Mouse (Mus musculus): Measurements from ENCODE around the gene 4930447C04Rik. TPM values are rescaled to one million over a fixed set of nuclear protein-coding genes. Genes with fewer than 3 reads are reported as not detected.

4930447C04Rik gene
- polyA plus RNA-seq, 1 experiment: 25.3 TPM

DNA sequence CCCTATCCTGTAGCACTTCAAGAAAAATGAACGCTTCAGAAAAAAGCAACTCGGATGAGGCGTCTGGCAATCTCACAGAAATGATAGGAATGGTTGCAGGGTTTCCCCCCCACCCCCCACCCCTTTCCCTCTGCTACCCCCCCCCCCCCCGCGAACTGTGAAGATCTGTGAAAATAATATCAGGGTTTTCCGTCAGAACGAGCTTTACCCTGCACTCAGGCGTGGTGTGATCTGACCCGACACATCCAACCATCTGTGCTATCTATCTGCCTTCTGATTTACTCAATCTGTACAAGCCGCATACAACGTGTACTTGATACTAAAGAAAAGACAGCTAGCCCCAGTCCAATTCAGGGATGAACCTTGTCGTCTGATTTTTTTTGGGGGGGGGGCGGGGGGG, 2.4 kb downstream of the 4930447C04Rik start:
- Histone ChIP-seq H3K27ac (ENCODE audit: insufficient read depth, low read length) (no peak overlapping the region), H3K4me1 (ENCODE audit: control insufficient read depth, insufficient read depth, low read length) (no peaks in the 10 kb centered on the region), H3K4me3 (ENCODE audit: insufficient read depth, low read length) (no peak overlapping the region)
- TF ChIP-seq CTCF (IDR thresholded peaks at IDR 0.05; ENCODE audit: extremely low read depth, insufficient read depth, low read length): no peak
- no peak for TF ChIP-seq POLR2A (IDR thresholded peaks at IDR 0.05; ENCODE audit: extremely low read depth, insufficient read depth, low read length)

DNA sequence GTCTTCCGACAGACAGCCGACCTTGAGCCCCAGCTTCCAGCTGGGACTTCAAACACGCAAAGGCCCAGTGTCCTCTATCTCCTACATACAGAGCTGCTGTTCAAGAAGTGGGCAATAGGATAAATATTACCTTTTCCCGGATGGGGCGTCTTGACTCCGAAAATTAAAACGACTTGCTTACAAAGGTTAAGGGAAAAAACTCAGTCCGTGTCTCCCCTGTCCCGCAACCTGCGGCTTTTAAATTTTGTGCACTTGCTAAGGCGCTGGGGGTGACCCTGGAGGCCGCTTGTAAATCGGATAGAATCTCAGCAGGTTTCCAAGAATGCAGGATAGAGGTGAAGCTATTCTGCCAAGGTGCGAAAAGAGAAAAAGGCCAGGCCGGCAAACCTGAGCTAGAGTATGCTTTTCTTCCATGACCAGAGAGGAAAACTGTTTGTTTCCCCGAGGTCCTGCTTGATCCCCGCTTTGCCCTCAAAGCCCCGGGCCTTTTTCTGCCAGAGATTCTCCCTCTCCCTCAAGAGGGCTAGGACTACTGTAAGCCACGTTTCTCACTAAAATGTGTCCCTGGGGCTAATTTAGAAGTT, 2.9 kb downstream of the 4930447C04Rik start:
- H3K27ac ChIP-seq (ENCODE audit: insufficient read depth, low read length): no peak overlapping the region
- H3K4me1 ChIP-seq (ENCODE audit: control insufficient read depth, insufficient read depth, low read length): no peaks in the 10 kb centered on the region
- H3K4me3 ChIP-seq (ENCODE audit: insufficient read depth, low read length): no peak overlapping the region
- no peak for TF ChIP-seq CTCF (IDR thresholded peaks at IDR 0.05; ENCODE audit: extremely low read depth, insufficient read depth, low read length)
- TF ChIP-seq POLR2A (IDR thresholded peaks at IDR 0.05; ENCODE audit: extremely low read depth, insufficient read depth, low read length): no peak

DNA sequence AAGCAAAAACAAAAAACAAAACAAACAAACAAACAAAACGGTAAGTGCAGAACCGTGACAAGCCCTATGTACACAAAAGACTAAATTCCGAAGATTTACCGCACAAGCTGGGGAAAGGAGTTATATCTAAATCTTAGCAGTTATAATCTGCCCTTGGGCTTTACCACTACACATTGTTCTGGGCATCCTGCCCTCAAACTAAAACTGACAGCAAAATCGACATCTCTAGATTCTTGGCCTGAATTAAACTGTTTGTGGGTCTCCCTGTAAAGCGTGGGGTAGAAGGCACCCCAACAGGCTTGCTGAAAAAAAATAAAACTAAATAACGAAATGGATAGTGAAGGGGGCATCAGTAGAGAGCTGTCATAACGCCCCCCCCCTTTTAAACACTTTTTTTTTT, 3.8 kb downstream of the 4930447C04Rik start:
- H3K4me3 ChIP-seq (ENCODE audit: insufficient read depth, low read length): no peak overlapping the region
- TF ChIP-seq CTCF (IDR thresholded peaks at IDR 0.05; ENCODE audit: extremely low read depth, insufficient read depth, low read length) (no peak), POLR2A (IDR thresholded peaks at IDR 0.05; ENCODE audit: extremely low read depth, insufficient read depth, low read length) (no peak)
- H3K4me1 ChIP-seq (ENCODE audit: control insufficient read depth, insufficient read depth, low read length): no peaks in the 10 kb centered on the region
- no peak overlapping the region for H3K27ac ChIP-seq (ENCODE audit: insufficient read depth, low read length)

DNA sequence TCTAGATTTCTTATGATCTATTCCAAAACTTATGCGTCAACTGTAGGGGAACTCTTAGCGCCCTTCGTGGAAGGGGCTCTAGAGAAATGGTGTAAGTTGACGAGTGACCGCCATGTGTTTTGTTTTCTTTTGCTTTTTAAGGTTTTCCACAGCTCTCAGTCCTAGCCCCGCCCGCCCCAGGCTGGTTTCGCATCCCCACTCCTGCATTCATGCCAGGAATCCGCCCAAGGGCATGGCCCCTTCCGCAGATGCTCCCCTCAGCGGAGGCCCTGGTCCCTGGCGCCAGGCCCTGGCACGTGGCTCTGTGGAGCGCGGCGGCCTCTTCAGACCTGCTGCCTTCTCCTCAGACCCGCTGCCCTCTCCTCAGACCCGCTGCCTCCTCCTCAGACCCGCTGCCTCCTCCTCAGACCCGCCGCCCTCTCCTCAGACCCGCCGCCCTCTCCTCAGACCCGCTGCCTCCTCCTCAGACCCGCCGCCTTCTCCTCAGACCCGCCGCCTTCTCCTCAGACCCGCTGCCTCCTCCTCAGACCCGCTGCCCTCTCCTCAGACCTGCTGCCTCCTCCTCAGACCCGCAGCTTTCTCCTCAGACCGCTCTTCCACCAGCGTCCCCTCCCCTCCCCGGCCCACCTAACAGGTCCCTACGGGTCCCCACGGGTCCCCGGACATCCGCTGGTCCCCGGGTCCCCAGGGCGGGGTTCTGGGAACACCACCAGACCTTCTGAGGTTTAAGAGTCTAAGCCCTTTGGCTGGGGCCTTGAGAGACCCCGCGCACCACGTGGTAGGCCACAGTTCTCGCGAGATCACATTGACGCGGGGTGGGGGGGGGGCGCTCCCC, 23.2 kb downstream of the 4930447C04Rik start:
- H3K27ac ChIP-seq (ENCODE audit: insufficient read depth, low read length): no peak overlapping the region
- TF ChIP-seq CTCF (IDR thresholded peaks at IDR 0.05; ENCODE audit: extremely low read depth, insufficient read depth, low read length) (no peak), POLR2A (IDR thresholded peaks at IDR 0.05; ENCODE audit: extremely low read depth, insufficient read depth, low read length) (no peak)
- peak overlapping the region; percentile 26; the same call in 1 of the 2 replicates for H3K4me3 ChIP-seq (ENCODE audit: insufficient read depth, low read length)
- no peaks in the 10 kb centered on the region for H3K4me1 ChIP-seq (ENCODE audit: control insufficient read depth, insufficient read depth, low read length)

DNA sequence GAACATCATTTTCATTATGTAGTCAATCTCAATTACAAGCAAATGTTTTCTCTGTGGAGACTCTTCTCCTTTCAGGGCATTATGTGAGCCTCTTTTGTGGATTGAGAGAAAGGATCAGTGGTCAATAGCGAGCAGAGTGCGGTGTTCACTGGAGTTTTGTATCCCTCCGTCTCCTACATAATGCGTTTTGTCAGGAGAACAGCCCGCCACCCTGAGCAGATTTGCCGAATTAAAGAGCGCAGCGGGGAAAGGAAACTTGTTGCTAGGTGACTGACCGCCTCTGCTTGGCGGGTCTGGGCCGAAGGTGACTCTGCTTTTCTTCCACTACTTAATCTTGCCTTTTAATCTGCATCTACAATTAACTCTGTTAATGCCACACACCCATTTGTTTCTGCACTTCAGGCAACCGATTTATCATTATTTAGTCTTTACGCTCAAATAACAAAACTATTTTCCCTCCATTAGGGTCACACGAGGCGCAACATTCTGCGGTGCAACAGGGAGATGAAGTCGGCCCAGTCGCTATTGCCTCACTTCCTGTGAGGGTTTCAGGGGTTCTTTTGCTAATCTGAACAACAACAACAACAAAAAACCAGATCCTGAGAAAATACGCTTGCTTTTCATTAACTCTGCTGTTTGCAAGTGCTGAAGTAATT, 86.1 kb downstream of the 4930447C04Rik start:
- Histone ChIP-seq H3K27ac (ENCODE audit: insufficient read depth, low read length) (no peak overlapping the region), H3K4me3 (ENCODE audit: insufficient read depth, low read length) (no peak overlapping the region), H3K4me1 (ENCODE audit: control insufficient read depth, insufficient read depth, low read length) (no peaks in the 10 kb centered on the region)
- no peak for TF ChIP-seq CTCF (IDR thresholded peaks at IDR 0.05; ENCODE audit: extremely low read depth, insufficient read depth, low read length)
- no peak for TF ChIP-seq POLR2A (IDR thresholded peaks at IDR 0.05; ENCODE audit: extremely low read depth, insufficient read depth, low read length)

DNA sequence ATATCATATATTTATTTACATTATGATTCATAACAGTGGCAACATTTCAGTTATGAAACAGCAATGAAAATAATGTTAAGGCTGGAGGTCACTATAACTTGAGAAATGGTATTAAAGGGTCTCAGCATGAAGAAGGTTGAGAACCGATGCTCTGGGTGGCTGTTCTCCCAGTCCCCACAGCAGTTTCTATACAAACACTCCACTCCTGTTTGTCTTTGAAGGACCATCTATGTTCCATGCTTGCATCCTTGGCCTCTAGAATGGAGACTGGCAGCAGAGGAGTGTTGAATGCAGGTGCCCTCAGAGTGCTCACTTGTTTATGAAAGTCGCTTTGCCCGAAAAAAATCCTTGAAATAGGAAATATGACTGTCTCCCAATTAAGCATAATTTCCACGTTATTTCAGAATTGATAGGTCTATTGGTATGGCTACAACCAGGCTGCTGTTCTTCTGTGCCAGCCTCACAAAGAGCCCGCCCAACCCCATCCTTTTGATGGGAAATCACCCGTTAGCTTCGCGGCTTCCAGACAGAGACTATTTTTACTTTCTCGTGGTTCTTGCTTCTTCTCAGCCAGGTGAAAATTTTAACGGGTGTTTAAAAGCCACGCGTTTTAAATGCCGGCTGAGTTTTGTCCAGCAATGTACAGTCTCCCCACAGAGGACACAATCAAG, 87.0 kb downstream of the 4930447C04Rik start:
- TF ChIP-seq POLR2A (IDR thresholded peaks at IDR 0.05; ENCODE audit: extremely low read depth, insufficient read depth, low read length): no peak
- TF ChIP-seq CTCF (IDR thresholded peaks at IDR 0.05; ENCODE audit: extremely low read depth, insufficient read depth, low read length): no peak
- Histone ChIP-seq H3K4me1 (ENCODE audit: control insufficient read depth, insufficient read depth, low read length) (no peaks in the 10 kb centered on the region), H3K4me3 (ENCODE audit: insufficient read depth, low read length) (no peak overlapping the region), H3K27ac (ENCODE audit: insufficient read depth, low read length) (no peak overlapping the region)

DNA sequence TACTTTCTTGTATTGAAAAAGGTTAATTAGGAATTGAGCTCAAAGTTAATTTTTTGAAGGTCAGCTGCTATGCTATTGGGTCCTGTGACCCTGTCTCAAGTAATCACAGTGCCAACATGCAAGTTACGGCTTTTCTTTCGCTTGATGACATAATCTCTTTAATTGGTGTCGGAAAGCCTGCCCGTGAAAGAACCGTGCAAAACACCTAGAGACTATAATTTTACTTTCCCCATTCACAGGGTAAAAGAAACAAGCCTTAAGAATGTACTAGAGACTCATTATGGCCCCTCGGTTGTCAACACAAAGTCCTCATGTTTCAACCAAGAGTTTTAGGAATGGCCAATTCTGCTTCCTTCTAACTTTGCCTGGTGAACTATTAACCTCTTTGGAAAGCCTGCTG, 88.3 kb downstream of the 4930447C04Rik start:
- TF ChIP-seq CTCF (IDR thresholded peaks at IDR 0.05; ENCODE audit: extremely low read depth, insufficient read depth, low read length): no peak
- no peak for TF ChIP-seq POLR2A (IDR thresholded peaks at IDR 0.05; ENCODE audit: extremely low read depth, insufficient read depth, low read length)
- Histone ChIP-seq H3K4me3 (ENCODE audit: insufficient read depth, low read length) (no peak overlapping the region), H3K27ac (ENCODE audit: insufficient read depth, low read length) (no peak overlapping the region), H3K4me1 (ENCODE audit: control insufficient read depth, insufficient read depth, low read length) (no peaks in the 10 kb centered on the region)

DNA sequence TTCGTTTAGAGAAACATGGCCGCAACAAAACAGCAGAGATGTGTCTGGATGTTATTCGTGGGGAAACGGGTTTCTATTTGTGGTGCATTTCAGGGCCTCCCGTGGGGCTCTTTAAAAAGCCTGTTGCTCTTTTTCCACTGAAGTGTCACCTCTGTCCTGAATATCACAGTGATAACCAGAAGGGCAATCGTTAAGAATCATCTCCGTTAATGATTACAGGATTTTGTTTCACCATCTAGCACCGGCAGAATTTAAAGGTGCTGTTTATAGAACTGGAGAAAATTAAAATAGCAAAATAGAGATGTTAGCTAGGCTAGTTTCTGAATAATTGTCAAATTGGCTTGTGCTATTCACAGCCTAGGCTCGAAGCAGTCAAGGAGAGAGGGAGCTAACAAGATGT, 90.4 kb downstream of the 4930447C04Rik start:
- no peak overlapping the region for H3K4me3 ChIP-seq (ENCODE audit: insufficient read depth, low read length)
- H3K27ac ChIP-seq (ENCODE audit: insufficient read depth, low read length): no peak overlapping the region
- TF ChIP-seq POLR2A (IDR thresholded peaks at IDR 0.05; ENCODE audit: extremely low read depth, insufficient read depth, low read length): no peak
- TF ChIP-seq CTCF (IDR thresholded peaks at IDR 0.05; ENCODE audit: extremely low read depth, insufficient read depth, low read length): no peak
- H3K4me1 ChIP-seq (ENCODE audit: control insufficient read depth, insufficient read depth, low read length): no peaks in the 10 kb centered on the region

DNA sequence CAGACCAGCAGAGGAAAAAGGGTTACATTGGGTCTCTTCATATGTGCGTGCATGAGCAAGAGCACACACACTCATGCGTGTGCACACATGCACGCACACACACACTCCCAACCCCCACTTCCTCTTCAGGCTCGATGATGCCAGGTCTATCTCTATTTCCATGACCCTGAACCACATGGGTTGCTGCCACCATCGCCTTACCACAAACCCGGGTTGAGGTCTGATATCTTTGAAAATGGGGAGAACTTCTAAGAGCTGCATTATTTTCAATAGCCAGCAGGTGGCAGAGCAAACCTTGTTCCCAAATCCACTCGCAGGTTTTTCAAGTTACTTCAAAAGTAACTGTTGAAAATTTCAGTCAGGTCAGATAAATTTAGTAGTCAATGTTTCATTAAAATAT, 92.8 kb downstream of the 4930447C04Rik start:
- TF ChIP-seq POLR2A (IDR thresholded peaks at IDR 0.05; ENCODE audit: extremely low read depth, insufficient read depth, low read length): no peak
- peak; percentile 41 for TF ChIP-seq CTCF (IDR thresholded peaks at IDR 0.05; ENCODE audit: extremely low read depth, insufficient read depth, low read length)
- Histone ChIP-seq H3K4me1 (ENCODE audit: control insufficient read depth, insufficient read depth, low read length) (no peaks in the 10 kb centered on the region), H3K27ac (ENCODE audit: insufficient read depth, low read length) (no peak overlapping the region), H3K4me3 (ENCODE audit: insufficient read depth, low read length) (no peak overlapping the region)
